Comparison of ENCODE assay signal across 13 mouse cellular contexts in the genomic region with DNA sequence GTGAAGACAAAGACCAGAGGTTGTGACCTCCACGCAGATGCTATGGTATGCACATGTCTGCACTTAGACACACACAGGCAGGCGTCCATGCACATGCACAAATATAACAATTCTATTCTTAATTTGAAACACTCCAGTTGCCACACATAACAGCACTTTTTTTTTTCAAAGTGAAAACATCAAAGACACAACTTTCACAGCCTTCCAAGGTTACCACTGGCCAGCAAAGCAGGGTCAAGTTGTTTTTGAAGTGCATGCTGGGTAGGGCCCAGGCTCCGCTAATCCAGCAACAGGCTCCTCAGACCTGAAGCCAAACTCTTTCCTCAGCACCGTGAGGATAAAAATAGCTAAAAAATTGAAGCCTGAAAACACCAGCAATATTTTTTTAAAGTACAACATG.
DNase-seq lines count a peak whose midpoint lies in the region; ATAC-seq and TF ChIP-seq lines count a peak whose summit lies in the region.
"Had no signal": no experiment of that assay in that cellular context is flagged by ENCODE, and none has a peak within 500 bp of the region (broad histone marks: within the 10 kb centered on the region; RNA-seq: fewer than 3 reads in every experiment).

No protein-coding gene starts in this region.

- no peak overlapping the region for H3K4me3 ChIP-seq in intestine, embryonic 14.5 days (ENCODE audit: low read depth, low read length)
- H3K4me3 ChIP-seq in intestine, postnatal 0 days (ENCODE audit: low read depth, low read length), result no peak overlapping the region
- H3K4me3 ChIP-seq in ES-E14 (ENCODE audit: insufficient read depth in 1 of 2, low read depth in 1 of 2, low read length in 2 of 2, poor library complexity in 1 of 2, severe bottlenecking in 1 of 2), result no peak overlapping the region
- H3K4me3 ChIP-seq in intestine, embryonic 16.5 days (ENCODE audit: low read length), result no peak overlapping the region
- no peak overlapping the region for H3K4me3 ChIP-seq in cerebellum, adult 2 months (replicated peaks; ENCODE audit: insufficient read depth, low read depth, low read length)
- no peak overlapping the region for H3K4me3 ChIP-seq in liver, embryonic 11.5 days (ENCODE audit: low read depth, low read length)
- H3K4me3 ChIP-seq: limb, embryonic 13.5 days; neural tube, embryonic 12.5 days had no signal

- ATAC-seq in intestine, embryonic 14.5 days (replicated peaks; ENCODE audit: low FRiP score, low TSS enrichment, low read depth), result peak; percentile 29
- no peak for ATAC-seq in intestine, postnatal 0 days
- peak; percentile 55 for ATAC-seq in intestine, embryonic 16.5 days
- ATAC-seq in liver, embryonic 11.5 days (replicated peaks; ENCODE audit: low FRiP score), result no peak
- ATAC-seq: forebrain, postnatal 0 days had no signal

- H3K36me3 ChIP-seq in intestine, embryonic 14.5 days (ENCODE audit: control insufficient read depth, insufficient read depth, low read length), result no peaks in the 10 kb centered on the region
- H3K36me3 ChIP-seq in intestine, postnatal 0 days (ENCODE audit: control insufficient read depth, insufficient read depth), result no peaks in the 10 kb centered on the region
- H3K36me3 ChIP-seq in ES-E14 (ENCODE audit: control insufficient read depth, insufficient read depth, low read length, poor library complexity, severe bottlenecking), result no peaks in the 10 kb centered on the region
- H3K36me3 ChIP-seq in intestine, embryonic 16.5 days (ENCODE audit: control insufficient read depth, insufficient read depth, low read length), result no peaks in the 10 kb centered on the region
- H3K36me3 ChIP-seq in liver, embryonic 11.5 days (ENCODE audit: control insufficient read depth, insufficient read depth, low read length), result no peaks in the 10 kb centered on the region
- H3K36me3 ChIP-seq: limb, embryonic 13.5 days had no signal

- H3K4me1 ChIP-seq in intestine, embryonic 14.5 days (replicated peaks; ENCODE audit: control insufficient read depth, insufficient read depth, low read length), result no peaks in the 10 kb centered on the region
- H3K4me1 ChIP-seq in intestine, postnatal 0 days (replicated peaks; ENCODE audit: control insufficient read depth, insufficient read depth, low read length), result no peaks in the 10 kb centered on the region
- H3K4me1 ChIP-seq in ES-E14 (ENCODE audit: control insufficient read depth in 2 of 2, insufficient read depth in 2 of 2, low read length in 2 of 2, poor library complexity in 1 of 2), result peaks cover 0 to 3% of the 10 kb centered on the region in 2 experiments; a peak in 1 of 4 replicates
- H3K4me1 ChIP-seq in intestine, embryonic 16.5 days (ENCODE audit: control insufficient read depth, insufficient read depth, low read length), result no peaks in the 10 kb centered on the region
- no peaks in the 10 kb centered on the region; the same call in 1 of the 2 replicates for H3K4me1 ChIP-seq in cerebellum, adult 2 months (ENCODE audit: control insufficient read depth, insufficient read depth, low read length)
- H3K4me1 ChIP-seq in liver, embryonic 11.5 days (replicated peaks; ENCODE audit: control insufficient read depth, insufficient read depth, low read length), result no peaks in the 10 kb centered on the region
- H3K4me1 ChIP-seq: neural tube, embryonic 12.5 days had no signal

- H3K27ac ChIP-seq in intestine, embryonic 14.5 days (ENCODE audit: low read depth), result no peak overlapping the region
- H3K27ac ChIP-seq in intestine, postnatal 0 days (ENCODE audit: low read depth, low read length), result no peak overlapping the region
- peak overlapping the region; percentile 47; the same call in 1 of the 2 replicates for H3K27ac ChIP-seq in ES-E14 (ENCODE audit: insufficient read depth, low read depth, low read length, poor library complexity, severe bottlenecking)
- H3K27ac ChIP-seq in intestine, embryonic 16.5 days (ENCODE audit: low read length), result no peak overlapping the region
- no peak overlapping the region for H3K27ac ChIP-seq in cerebellum, adult 2 months (ENCODE audit: insufficient read depth, low read length)
- no peak overlapping the region for H3K27ac ChIP-seq in liver, embryonic 11.5 days (ENCODE audit: low read depth, low read length)
- H3K27ac ChIP-seq: limb, embryonic 13.5 days; neural tube, embryonic 12.5 days had no signal

- no peak overlapping the region for H3K4me2 ChIP-seq in intestine, embryonic 14.5 days (ENCODE audit: low read length)
- no peak overlapping the region for H3K4me2 ChIP-seq in intestine, postnatal 0 days (replicated peaks; ENCODE audit: low read depth)
- H3K4me2 ChIP-seq in intestine, embryonic 16.5 days (ENCODE audit: low read depth, low read length), result no peak overlapping the region
- no peak overlapping the region for H3K4me2 ChIP-seq in liver, embryonic 11.5 days
- H3K4me2 ChIP-seq: heart, embryonic 11.5 days; limb, embryonic 13.5 days; neural tube, embryonic 12.5 days had no signal

- no peak for TF ChIP-seq CTCF in intestine, postnatal 0 days (IDR thresholded peaks at IDR 0.05; ENCODE audit: low read depth)
- no peak for TF ChIP-seq CTCF in cerebellum, adult 2 months (IDR thresholded peaks at IDR 0.05; ENCODE audit: borderline replicate concordance, insufficient read depth, low read depth, low read length)

- no peak for DNase-seq in intestine, embryonic 14.5 days (ENCODE audit: low spot score)
- DNase-seq in ES-E14 (ENCODE audit: low read depth, low spot score), result no peak
- DNase-seq in brain, adult 2 months (ENCODE audit: low read depth, low spot score), result peak; percentile 24
- no peak for DNase-seq in cerebellum, adult 2 months
- no peak for DNase-seq in liver, embryonic 11.5 days (ENCODE audit: low spot score)
- DNase-seq in gastrocnemius, adult 8-10 months (ENCODE audit: low spot score in 2 of 2), result no peak
- DNase-seq: forebrain, postnatal 0 days; kidney, adult 8-10 months had no signal

- no peak for TF ChIP-seq POLR2A in cerebellum, adult 2 months (IDR thresholded peaks at IDR 0.05; ENCODE audit: borderline replicate concordance, insufficient read depth, low read length)

- H3K9me3 ChIP-seq in intestine, embryonic 14.5 days (ENCODE audit: control insufficient read depth, low read length), result no peaks in the 10 kb centered on the region
- H3K9me3 ChIP-seq in intestine, postnatal 0 days (ENCODE audit: control insufficient read depth), result no peaks in the 10 kb centered on the region
- H3K9me3 ChIP-seq in ES-E14 (ENCODE audit: control insufficient read depth, insufficient read depth, low read depth, low read length), result no peaks in the 10 kb centered on the region
- H3K9me3 ChIP-seq in intestine, embryonic 16.5 days (ENCODE audit: control insufficient read depth, low read length), result no peaks in the 10 kb centered on the region
- H3K9me3 ChIP-seq in liver, embryonic 11.5 days (ENCODE audit: control insufficient read depth, low read length), result no peaks in the 10 kb centered on the region
- H3K9me3 ChIP-seq: limb, embryonic 13.5 days; neural tube, embryonic 12.5 days had no signal

- in situ Hi-C loops in ES-E14 (cut with MboI; ENCODE audit: low sequenced_read_pairs in 2 of 2, unreplicated experiment in 2 of 2), result no loop called here

- H3K27me3 ChIP-seq in intestine, embryonic 14.5 days (replicated peaks; ENCODE audit: control insufficient read depth, insufficient read depth, low read length), result no peaks in the 10 kb centered on the region
- no peaks in the 10 kb centered on the region for H3K27me3 ChIP-seq in intestine, postnatal 0 days (replicated peaks; ENCODE audit: control insufficient read depth, insufficient read depth, low read length)
- no peaks in the 10 kb centered on the region for H3K27me3 ChIP-seq in intestine, embryonic 16.5 days (replicated peaks; ENCODE audit: control insufficient read depth, insufficient read depth, low read length)
- no peaks in the 10 kb centered on the region for H3K27me3 ChIP-seq in cerebellum, adult 2 months (ENCODE audit: control insufficient read depth, insufficient read depth, low read length)
- no peaks in the 10 kb centered on the region for H3K27me3 ChIP-seq in liver, embryonic 11.5 days (replicated peaks; ENCODE audit: control insufficient read depth, insufficient read depth, low read length)
- H3K27me3 ChIP-seq: limb, embryonic 13.5 days; neural tube, embryonic 12.5 days had no signal

- H3K9ac ChIP-seq in intestine, embryonic 14.5 days (ENCODE audit: low read length), result no peak overlapping the region
- H3K9ac ChIP-seq in intestine, postnatal 0 days (ENCODE audit: low read depth, low read length), result no peak overlapping the region
- no peak overlapping the region for H3K9ac ChIP-seq in ES-E14 (ENCODE audit: insufficient read depth, low read depth, low read length, poor library complexity, severe bottlenecking)
- H3K9ac ChIP-seq in intestine, embryonic 16.5 days (ENCODE audit: low read depth, low read length), result no peak overlapping the region
- no peak overlapping the region for H3K9ac ChIP-seq in liver, embryonic 11.5 days (ENCODE audit: low read depth, low read length)
- H3K9ac ChIP-seq: forebrain, postnatal 0 days; limb, embryonic 13.5 days; neural tube, embryonic 12.5 days had no signal

- WGBS in intestine, embryonic 14.5 days, result 33% methylated on average over 4 of the region's 4 CpGs
- WGBS in intestine, postnatal 0 days, result 29% methylated on average over 4 of the region's 4 CpGs
- 30% methylated on average over 4 of the region's 4 CpGs for WGBS in intestine, embryonic 16.5 days
- WGBS in cerebellum, adult 2 months, result 58% methylated on average over 4 of the region's 4 CpGs
- 57% methylated on average over 4 of the region's 4 CpGs for WGBS in liver, embryonic 11.5 days

TF ChIP-seq in ES-E14, 5 proteins besides CTCF, POLR2A, EP300 and RAD21:
- no peak for TF ChIP-seq CHD2 (IDR thresholded peaks at IDR 0.05; ENCODE audit: low read depth, low read length)
- TF ChIP-seq MAFK (IDR thresholded peaks at IDR 0.05; ENCODE audit: insufficient read depth, low read depth, low read length), result no peak
- no peak for TF ChIP-seq ZNF384 (IDR thresholded peaks at IDR 0.05; ENCODE audit: low read depth, low read length)
- no peak for TF ChIP-seq HCFC1 (IDR thresholded peaks at IDR 0.05; ENCODE audit: borderline replicate concordance, insufficient read depth, low read length)
- no peak for TF ChIP-seq ZC3H11A (IDR thresholded peaks at IDR 0.05; ENCODE audit: borderline replicate concordance, low read depth, low read length)

Comparison
In these comparisons a context has a peak if more than half of its experiments do, and no peak if none do; other contexts are left out.
1. ATAC-seq: peak in intestine, embryonic 14.5 days (single experiment) and intestine, embryonic 16.5 days (single experiment); none in intestine, postnatal 0 days (single experiment) and liver, embryonic 11.5 days (single experiment).